8 mouse cellular contexts compared by ENCODE assay signal in genomic region chr7:6730241-6730640, GRCm38 (mm10). TPM values are rescaled to one million over a fixed set of nuclear protein-coding genes. Genes with fewer than 3 reads are reported as not detected.
DNase-seq lines count a peak whose midpoint lies in the region; ATAC-seq and TF ChIP-seq lines count a peak whose summit lies in the region.

Peg3 (minus strand) TSS chr7:6730431.
Usp29 (plus strand) TSS chr7:6730578.

- TF ChIP-seq POLR2A in thymus, adult 2 months (IDR thresholded peaks at IDR 0.05; ENCODE audit: control insufficient read depth, extremely low read depth, insufficient read depth, low read length, poor library complexity) = no peak
- TF ChIP-seq POLR2A in kidney, adult 2 months (IDR thresholded peaks at IDR 0.05; ENCODE audit: low read depth, low read length) = peak; percentile 70

- no peak within 1 kb of the TSS for H3K27ac ChIP-seq in thymus, adult 2 months (ENCODE audit: control insufficient read depth, insufficient read depth, low read length)
- H3K27ac ChIP-seq in embryonic facial prominence, embryonic 13.5 days = peak within 1 kb of the TSS; percentile 93
- peak within 1 kb of the TSS; percentile 74 for H3K27ac ChIP-seq in kidney, adult 2 months (ENCODE audit: insufficient read depth, low read depth, low read length)
- H3K27ac ChIP-seq in limb, embryonic 10.5 days = peak within 1 kb of the TSS; percentile 86
- peak within 1 kb of the TSS; percentile 95 for H3K27ac ChIP-seq in midbrain, embryonic 13.5 days
- H3K27ac ChIP-seq in stomach, embryonic 16.5 days (ENCODE audit: low read length) = peak within 1 kb of the TSS; percentile 83

- ATAC-seq in embryonic facial prominence, embryonic 13.5 days (ENCODE audit: insufficient number of reproducible peaks, insufficient read depth, low FRiP score, low TSS enrichment, low read depth) = peak; percentile 73
- peak; percentile 37 for ATAC-seq in midbrain, embryonic 13.5 days
- peak; percentile 51 for ATAC-seq in stomach, embryonic 16.5 days (ENCODE audit: insufficient read depth, low FRiP score)

- no peaks in the 10 kb centered on the region for H3K27me3 ChIP-seq in thymus, adult 2 months (ENCODE audit: control insufficient read depth, insufficient read depth, low read length)
- no peaks in the 10 kb centered on the region for H3K27me3 ChIP-seq in embryonic facial prominence, embryonic 13.5 days
- H3K27me3 ChIP-seq in kidney, adult 2 months (replicated peaks; ENCODE audit: control insufficient read depth, insufficient read depth, low read length) = no peaks in the 10 kb centered on the region
- H3K27me3 ChIP-seq in limb, embryonic 10.5 days (ENCODE audit: low read depth, poor library complexity, severe bottlenecking) = no peaks in the 10 kb centered on the region
- no peaks in the 10 kb centered on the region for H3K27me3 ChIP-seq in midbrain, embryonic 13.5 days
- no peaks in the 10 kb centered on the region for H3K27me3 ChIP-seq in stomach, embryonic 16.5 days (ENCODE audit: control insufficient read depth, insufficient read depth, low read length)

- H3K4me2 ChIP-seq in embryonic facial prominence, embryonic 13.5 days = peak within 1 kb of the TSS; percentile 58
- H3K4me2 ChIP-seq in midbrain, embryonic 13.5 days (replicated peaks) = peak within 1 kb of the TSS; percentile 57
- peak within 1 kb of the TSS; percentile 53 for H3K4me2 ChIP-seq in stomach, embryonic 16.5 days (ENCODE audit: low read depth, low read length)

- H3K36me3 ChIP-seq in thymus, adult 2 months (ENCODE audit: control insufficient read depth, insufficient read depth, low read length) = no peaks in the 10 kb centered on the region
- H3K36me3 ChIP-seq in embryonic facial prominence, embryonic 13.5 days = peaks cover 17% of the 10 kb centered on the region; the same call in 1 of the 2 replicates
- H3K36me3 ChIP-seq in kidney, adult 2 months (ENCODE audit: control insufficient read depth, insufficient read depth, low read length) = no peaks in the 10 kb centered on the region
- peaks cover 63% of the 10 kb centered on the region for H3K36me3 ChIP-seq in limb, embryonic 10.5 days
- peaks cover 7% of the 10 kb centered on the region for H3K36me3 ChIP-seq in midbrain, embryonic 13.5 days
- no peaks in the 10 kb centered on the region for H3K36me3 ChIP-seq in stomach, embryonic 16.5 days (ENCODE audit: control insufficient read depth, insufficient read depth, low read length)

- DNase-seq in thymus, adult 2 months = no peak
- DNase-seq in thymus, postnatal 10 days (ENCODE audit: low spot score in 2 of 2) = no peak
- DNase-seq in heart, adult 8-10 months (ENCODE audit: low spot score) = peak; percentile 51
- DNase-seq in kidney, adult 2 months = peak; percentile 75
- DNase-seq in limb, embryonic 10.5 days (ENCODE audit: low spot score) = peak; percentile 90

- peaks cover 44% of the 10 kb centered on the region for H3K9me3 ChIP-seq in embryonic facial prominence, embryonic 13.5 days
- peaks cover 39% of the 10 kb centered on the region for H3K9me3 ChIP-seq in limb, embryonic 10.5 days (replicated peaks)
- peaks cover 19% of the 10 kb centered on the region for H3K9me3 ChIP-seq in midbrain, embryonic 13.5 days
- peaks cover 33% of the 10 kb centered on the region for H3K9me3 ChIP-seq in stomach, embryonic 16.5 days (replicated peaks; ENCODE audit: control insufficient read depth, low read length)

- TF ChIP-seq CTCF in thymus, adult 2 months (IDR thresholded peaks at IDR 0.05; ENCODE audit: borderline replicate concordance, control insufficient read depth, extremely low read depth, insufficient read depth, low read length, poor library complexity) = no peak
- no peak for TF ChIP-seq CTCF in kidney, adult 2 months (conservative IDR thresholded peaks at IDR 0.05; ENCODE audit: insufficient read depth, insufficient read length, low read depth, low read length)

- WGBS in thymus, adult 2 months = 49% methylated on average over 24 of the region's 24 CpGs
- 55% methylated on average over 24 of the region's 24 CpGs for WGBS in embryonic facial prominence, embryonic 13.5 days
- WGBS in kidney, adult 2 months = 62% methylated on average over 24 of the region's 24 CpGs
- WGBS in limb, embryonic 10.5 days = 48% methylated on average over 24 of the region's 24 CpGs
- WGBS in midbrain, embryonic 13.5 days = 43% methylated on average over 24 of the region's 24 CpGs
- WGBS in stomach, embryonic 16.5 days = 52% methylated on average over 24 of the region's 24 CpGs

- H3K9ac ChIP-seq in embryonic facial prominence, embryonic 13.5 days = peak within 1 kb of the TSS; percentile 76
- H3K9ac ChIP-seq in midbrain, embryonic 13.5 days (replicated peaks) = peak within 1 kb of the TSS; percentile 78
- H3K9ac ChIP-seq in stomach, embryonic 16.5 days (ENCODE audit: low read length) = peak within 1 kb of the TSS; percentile 74

- H3K4me1 ChIP-seq in thymus, adult 2 months (replicated peaks; ENCODE audit: control insufficient read depth, insufficient read depth, low read length) = no peaks in the 10 kb centered on the region
- no peaks in the 10 kb centered on the region for H3K4me1 ChIP-seq in embryonic facial prominence, embryonic 13.5 days
- H3K4me1 ChIP-seq in kidney, adult 2 months (ENCODE audit: control insufficient read depth, insufficient read depth, low read length) = no peaks in the 10 kb centered on the region
- no peaks in the 10 kb centered on the region for H3K4me1 ChIP-seq in limb, embryonic 10.5 days
- H3K4me1 ChIP-seq in midbrain, embryonic 13.5 days (replicated peaks) = 0 out of 2 replicates have a peak, but pooled peaks cover 3% of the 10 kb centered on the region
- H3K4me1 ChIP-seq in stomach, embryonic 16.5 days (ENCODE audit: control insufficient read depth, insufficient read depth, low read length) = no peaks in the 10 kb centered on the region

- 0 out of 2 replicates have a peak within 1 kb of the TSS, but pooled peaks have one; percentile 0 for H3K4me3 ChIP-seq in thymus, adult 2 months (ENCODE audit: control insufficient read depth, insufficient read depth, low read length)
- H3K4me3 ChIP-seq in embryonic facial prominence, embryonic 13.5 days = peak within 1 kb of the TSS; percentile 62
- H3K4me3 ChIP-seq in kidney, adult 2 months (ENCODE audit: insufficient read depth, low read depth, low read length) = peak within 1 kb of the TSS; percentile 68
- H3K4me3 ChIP-seq in limb, embryonic 10.5 days = peak within 1 kb of the TSS; percentile 63
- peak within 1 kb of the TSS; percentile 63 for H3K4me3 ChIP-seq in midbrain, embryonic 13.5 days (replicated peaks)
- H3K4me3 ChIP-seq in stomach, embryonic 16.5 days (replicated peaks; ENCODE audit: low read length) = peak within 1 kb of the TSS; percentile 59

RNA-seq across cellular contexts. Expression of gene Peg3, which starts in this region (rescaled TPM):
- polyA plus RNA-seq in thymus, adult 2 months (2012; rRNA removed) = 0.60 and 1.0 TPM in 2 replicates
- polyA plus RNA-seq in embryonic facial prominence, embryonic 13.5 days (2015; fragmentation: Nextera tagmentation; extraction: Ambion mirVana) = 159 and 180 TPM in 2 replicates
- 1 to 10 TPM; 3.1 to 5.9 (median 4.3) TPM for total RNA-seq in heart, adult 8-10 months (2022)
- polyA plus RNA-seq in kidney, adult 2 months (2012; rRNA removed) = 5.6 and 5.7 TPM in 2 replicates
- 378 and 427 TPM in 2 replicates for polyA plus RNA-seq in limb, embryonic 10.5 days (2016; fragmentation: Nextera tagmentation; extraction: Ambion mirVana)
- polyA plus RNA-seq in midbrain, embryonic 13.5 days (2015; fragmentation: Nextera tagmentation; extraction: Ambion mirVana) = 82.9 and 87.2 TPM in 2 replicates
- 148 and 157 TPM in 2 replicates for polyA plus RNA-seq in stomach, embryonic 16.5 days (2015; fragmentation: Nextera tagmentation; extraction: Ambion mirVana)

RNA-seq across cellular contexts. Expression of gene Usp29, which starts in this region (rescaled TPM):
- not detected in 2 replicates for polyA plus RNA-seq in thymus, adult 2 months (2012; rRNA removed)
- 9.6 and 11.3 TPM in 2 replicates for polyA plus RNA-seq in embryonic facial prominence, embryonic 13.5 days (2015; fragmentation: Nextera tagmentation; extraction: Ambion mirVana)
- not detected for total RNA-seq in heart, adult 8-10 months (2022)
- 0.10 and 0.17 TPM in 2 replicates for polyA plus RNA-seq in kidney, adult 2 months (2012; rRNA removed)
- 25.1 and 25.4 TPM in 2 replicates for polyA plus RNA-seq in limb, embryonic 10.5 days (2016; fragmentation: Nextera tagmentation; extraction: Ambion mirVana)
- 31.1 and 35.2 TPM in 2 replicates for polyA plus RNA-seq in midbrain, embryonic 13.5 days (2015; fragmentation: Nextera tagmentation; extraction: Ambion mirVana)
- polyA plus RNA-seq in stomach, embryonic 16.5 days (2015; fragmentation: Nextera tagmentation; extraction: Ambion mirVana) = 4.9 and 5.6 TPM in 2 replicates

Comparison
In these comparisons a context has a peak if more than half of its experiments do, and no peak if none do; other contexts are left out.
1. RNA of gene Peg3 (polyA plus RNA-seq): 378 to 427 TPM in limb, embryonic 10.5 days, 159 to 180 TPM in embryonic facial prominence, embryonic 13.5 days, 148 to 157 TPM in stomach, embryonic 16.5 days and 82.9 to 87.2 TPM in midbrain, embryonic 13.5 days; 5.6 to 5.7 TPM in kidney, adult 2 months and 0.60 to 1.0 TPM in thymus, adult 2 months; every median in the first group is over 10 times any median in the second.
2. DNase-seq: peak in heart, adult 8-10 months (single experiment), kidney, adult 2 months (single experiment) and limb, embryonic 10.5 days (single experiment); none in thymus, adult 2 months (single experiment) and thymus, postnatal 10 days (0 of 2).
3. H3K4me3 ChIP-seq: peak in every context shown above with its lines; median percentile 68 in kidney, adult 2 months; 63 in limb, embryonic 10.5 days; 63 in midbrain, embryonic 13.5 days; 62 in embryonic facial prominence, embryonic 13.5 days; 59 in stomach, embryonic 16.5 days; 0 in thymus, adult 2 months.
4. Peak in every context shown above with its lines, with median percentiles within 50 percentile points of each other: ATAC-seq, H3K4me2 ChIP-seq and H3K9ac ChIP-seq.